Comparison of ENCODE assay signal across 1 mouse cellular context in the genomic region with DNA sequence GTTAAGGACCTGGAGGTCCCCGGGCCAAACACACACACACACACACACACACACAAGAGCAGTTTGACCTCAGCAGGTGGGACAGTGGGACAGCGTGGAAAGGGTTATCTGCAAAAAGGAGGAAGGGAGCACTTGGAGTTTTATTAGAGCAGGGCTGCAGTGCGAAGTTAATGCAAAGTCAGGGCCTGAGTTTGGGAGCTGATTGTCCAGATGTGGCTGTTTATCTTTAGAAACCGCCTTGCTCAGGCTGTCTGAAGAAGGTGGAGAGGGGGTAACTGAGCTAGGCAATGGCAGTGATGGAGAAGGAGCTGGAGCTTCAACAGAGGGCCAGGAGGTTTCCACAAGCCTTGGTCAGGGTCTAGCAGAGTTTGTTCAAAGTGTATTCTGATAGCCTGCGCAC.
TF ChIP-seq lines count a peak whose summit lies in the region.

No protein-coding gene starts in this region.

TF ChIP-seq in MEL, 35 proteins besides CTCF, POLR2A, EP300 and RAD21:
- TF ChIP-seq TAL1 (IDR thresholded peaks at IDR 0.05; ENCODE audit: low read length): peak; percentile 64
- TF ChIP-seq TBP (IDR thresholded peaks at IDR 0.05; ENCODE audit: low read depth, low read length): no peak
- TF ChIP-seq MXI1 (IDR thresholded peaks at IDR 0.05; ENCODE audit: low read depth, low read length): no peak
- TF ChIP-seq E2F4 (IDR thresholded peaks at IDR 0.05; ENCODE audit: borderline replicate concordance, low read depth, low read length): no peak
- 0 out of 2 replicates have a peak, but pooled peaks have one; percentile 26 for TF ChIP-seq GATA1 (IDR thresholded peaks at IDR 0.05; ENCODE audit: low read depth, low read length)
